Mouse (Mus musculus): ENCODE results near the gene Gm5269.

Gene Gm5269

GRCm38 (mm10) chr1:45881228-45881832, 8.7 kb downstream of the Gm5269 start:
- no peak for DNase-seq (ENCODE audit: low spot score)

- DNase-seq (ENCODE audit: low spot score), result no peak
Measured at GRCm38 (mm10) chr1:45877463-45877862, 12.6 kb downstream of the Gm5269 start.

DNA sequence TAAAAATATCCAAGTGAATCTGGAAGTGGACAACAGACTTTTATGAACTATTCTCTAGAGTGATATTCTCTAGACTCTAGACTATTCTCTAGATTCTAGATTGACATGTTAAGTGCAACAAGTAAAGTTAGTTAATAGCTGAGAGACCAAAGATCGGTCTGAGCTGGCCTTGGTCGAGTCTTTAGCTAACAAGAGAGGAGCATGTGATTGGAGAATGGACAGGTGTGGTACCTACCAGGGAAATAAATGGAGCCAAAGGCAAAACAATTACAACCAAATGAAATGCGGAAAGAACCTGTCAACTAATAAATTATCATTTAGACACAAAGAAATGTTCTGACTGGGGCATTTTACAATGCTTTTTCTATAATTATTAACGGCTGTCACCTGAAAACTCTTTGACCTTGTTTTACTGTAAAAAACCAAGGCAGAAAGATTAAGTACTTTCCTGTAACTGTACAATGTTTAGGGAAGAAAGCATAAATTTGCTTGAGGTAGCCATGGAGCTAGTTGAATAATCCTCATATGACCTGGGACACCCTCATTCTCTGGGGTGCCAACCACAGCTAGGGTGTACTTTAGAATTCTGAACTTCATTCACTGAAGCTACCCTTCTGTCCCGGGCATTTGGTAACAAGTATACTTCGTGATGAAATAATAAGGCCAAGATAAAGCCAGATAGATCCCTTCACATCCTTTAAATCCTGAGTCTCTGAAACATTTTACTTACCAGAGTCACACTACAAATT, 13.4 kb downstream of the Gm5269 start:
- no peak for DNase-seq (ENCODE audit: low spot score)

DNA sequence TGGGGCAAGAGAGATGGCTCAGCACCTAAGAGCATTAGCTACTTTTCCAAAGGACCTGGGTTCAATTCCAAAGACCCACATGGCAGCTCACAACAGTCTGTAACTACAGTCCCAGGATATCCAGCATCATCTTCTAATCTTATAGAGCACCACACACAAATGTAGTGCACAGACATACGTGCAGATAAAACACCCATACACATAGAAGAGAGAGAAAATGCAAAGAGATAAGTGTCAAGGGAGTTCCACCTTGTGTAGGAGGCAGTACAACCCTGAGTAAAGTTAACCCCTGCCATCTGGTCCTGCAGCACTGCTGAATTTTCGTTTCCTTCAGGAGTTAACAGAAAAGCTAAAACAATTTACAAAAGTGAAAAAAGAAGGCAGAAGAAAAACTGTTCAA, 14.4 kb downstream of the Gm5269 start:
- no peak for DNase-seq (ENCODE audit: low spot score)

GRCm38 (mm10) chr1:45873250-45873649, 16.8 kb downstream of the Gm5269 start:
- DNase-seq (ENCODE audit: low spot score), result no peak

- DNase-seq (ENCODE audit: low spot score), result no peak
Measured at GRCm38 (mm10) chr1:45868479-45869137, 21.5 kb downstream of the Gm5269 start.

DNA sequence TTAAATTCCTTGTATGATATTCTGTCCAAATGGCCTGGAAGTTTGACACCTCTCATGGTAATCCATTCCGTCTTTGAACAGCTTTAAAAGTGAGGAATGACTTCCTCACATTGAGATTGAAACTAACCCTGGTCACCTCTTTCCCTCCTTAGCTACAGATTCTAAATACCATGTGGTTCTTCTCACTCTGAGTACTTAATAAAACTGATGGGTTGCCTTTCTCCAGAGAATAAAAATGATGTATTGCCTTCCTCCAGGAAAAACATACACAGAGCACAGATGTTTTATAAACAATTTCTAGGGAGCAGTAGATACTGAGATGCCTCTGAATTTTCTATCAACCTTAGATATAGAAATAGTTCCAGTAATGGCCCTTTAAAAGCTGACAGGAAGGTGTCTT, 22.0 kb downstream of the Gm5269 start:
- DNase-seq (ENCODE audit: low spot score), result no peak

GRCm38 (mm10) chr1:45866288-45867018, 23.6 kb downstream of the Gm5269 start:
- no peak for DNase-seq (ENCODE audit: low spot score)

DNA sequence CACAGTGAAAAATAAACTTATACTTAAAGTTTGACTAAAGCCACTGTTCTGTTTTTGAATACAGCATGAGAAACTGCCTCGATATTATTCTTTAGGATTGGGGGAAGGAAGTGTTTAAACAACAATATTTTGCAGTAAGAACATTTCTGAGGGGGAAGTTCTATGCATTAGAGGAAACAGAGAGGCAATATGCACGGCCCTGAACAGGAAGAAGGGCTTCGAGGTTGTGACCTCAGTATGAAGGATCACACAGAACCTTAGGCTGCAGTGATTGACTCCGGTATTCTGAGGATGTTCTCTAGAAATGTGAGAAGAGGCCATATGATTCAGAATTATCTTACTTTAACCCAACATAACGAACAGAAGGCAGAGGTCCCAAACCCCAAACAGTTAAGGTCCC, 24.3 kb downstream of the Gm5269 start:
- DNase-seq (ENCODE audit: low spot score), result no peak

DNA sequence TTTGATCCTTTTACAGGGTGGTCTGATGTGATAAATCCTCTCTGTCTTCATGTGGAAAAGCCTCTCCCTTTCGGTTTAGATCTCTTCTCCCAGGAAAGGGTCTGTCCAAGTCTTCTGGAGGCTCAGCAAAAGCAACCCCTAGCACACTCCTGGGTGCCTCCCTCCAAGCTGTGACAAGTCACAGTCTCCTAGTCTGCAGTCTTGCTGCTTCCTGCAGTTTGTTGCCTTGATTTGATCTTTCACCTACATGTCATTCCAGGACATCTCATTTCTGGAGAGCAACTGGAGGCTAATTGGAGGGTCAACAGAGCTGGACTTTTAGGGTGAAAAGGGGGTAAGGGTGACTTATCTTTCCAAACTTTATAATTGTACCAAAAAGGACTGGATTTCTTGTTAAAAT, 24.8 kb downstream of the Gm5269 start:
- no peak for DNase-seq (ENCODE audit: low spot score)

DNA sequence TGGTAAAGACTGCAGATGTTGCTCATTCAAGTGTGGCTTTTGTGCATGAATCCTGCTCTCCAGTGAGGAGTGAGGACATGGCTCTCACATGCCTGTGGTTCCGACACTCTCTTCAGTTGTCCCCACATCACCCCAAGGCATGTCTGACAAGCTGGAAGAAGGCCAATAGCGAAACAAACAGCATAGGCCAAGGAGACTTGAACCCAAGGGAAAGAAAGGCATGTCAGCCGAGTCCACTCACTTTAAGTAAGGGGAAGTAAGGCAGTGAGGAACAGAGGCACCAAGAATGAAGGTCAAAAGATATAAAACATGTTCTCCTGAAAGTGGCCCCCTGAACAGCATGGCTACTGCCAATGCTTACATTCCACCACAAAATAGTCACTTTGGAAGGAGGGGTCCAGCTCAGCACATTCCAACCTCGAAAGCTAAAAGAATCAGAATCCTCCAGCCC, 25.5 kb downstream of the Gm5269 start:
- DNase-seq (ENCODE audit: low spot score), result no peak

GRCm38 (mm10) chr1:45863641-45864040, 26.4 kb downstream of the Gm5269 start:
- DNase-seq (ENCODE audit: low spot score), result no peak

DNA sequence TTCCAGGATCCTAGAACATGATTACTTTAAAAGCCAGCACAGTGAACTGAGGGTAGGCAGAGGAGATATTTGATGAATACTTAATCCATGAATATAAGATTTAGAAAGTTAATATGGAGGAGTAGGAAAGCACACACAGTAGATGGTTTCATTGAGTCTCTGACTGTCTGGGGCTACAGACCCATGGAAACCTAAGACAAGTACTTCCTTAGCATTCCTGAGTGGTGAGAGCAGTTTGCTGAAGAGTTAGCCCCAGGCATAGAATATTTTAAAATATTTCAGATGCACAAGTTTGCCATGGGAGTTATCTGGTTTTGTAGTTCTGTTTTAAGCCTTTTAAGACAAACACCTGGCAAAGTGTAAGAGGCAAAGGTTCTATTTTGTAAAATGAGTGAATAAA, 28.9 kb downstream of the Gm5269 start:
- no peak for DNase-seq (ENCODE audit: low spot score)

DNA sequence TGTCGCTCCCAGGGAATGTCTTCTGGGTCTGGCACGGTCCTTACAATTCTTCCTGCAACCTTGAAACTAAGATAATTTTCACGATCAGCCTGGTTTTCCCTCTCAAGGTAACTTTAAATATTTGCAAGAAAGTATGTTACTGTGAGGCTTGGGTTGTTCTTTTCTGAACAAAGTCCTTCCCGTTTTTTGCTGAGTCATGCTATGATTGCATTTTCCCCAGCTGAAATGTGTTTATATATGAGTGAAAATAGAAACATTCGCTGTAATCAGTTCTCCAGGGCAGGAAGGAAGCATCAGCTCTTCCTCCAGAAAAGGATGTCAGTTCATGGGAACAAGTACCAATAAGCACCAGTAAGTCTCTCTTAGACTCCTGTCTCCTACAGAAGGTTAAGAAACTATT, 29.7 kb downstream of the Gm5269 start:
- DNase-seq (ENCODE audit: low spot score), result no peak

DNA sequence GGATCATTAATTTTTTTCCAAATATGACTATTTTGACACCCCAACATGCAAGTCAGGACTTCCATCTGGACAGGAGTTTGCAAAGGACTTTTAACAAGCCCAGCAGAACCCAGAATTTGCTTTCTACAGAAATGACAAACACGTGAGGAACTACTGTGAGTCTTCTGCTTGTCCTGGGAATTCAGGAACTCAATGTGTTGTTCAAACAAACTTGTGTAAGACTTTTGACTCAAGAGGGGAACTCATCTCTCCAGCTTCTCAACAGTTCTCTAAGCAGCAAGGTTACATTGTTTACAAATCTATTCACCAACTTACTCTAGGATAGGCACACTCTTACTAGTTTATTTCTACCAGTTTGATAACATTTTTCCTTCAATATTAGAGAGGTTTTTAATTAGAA, 32.0 kb downstream of the Gm5269 start:
- DNase-seq (ENCODE audit: low spot score), result no peak

DNA sequence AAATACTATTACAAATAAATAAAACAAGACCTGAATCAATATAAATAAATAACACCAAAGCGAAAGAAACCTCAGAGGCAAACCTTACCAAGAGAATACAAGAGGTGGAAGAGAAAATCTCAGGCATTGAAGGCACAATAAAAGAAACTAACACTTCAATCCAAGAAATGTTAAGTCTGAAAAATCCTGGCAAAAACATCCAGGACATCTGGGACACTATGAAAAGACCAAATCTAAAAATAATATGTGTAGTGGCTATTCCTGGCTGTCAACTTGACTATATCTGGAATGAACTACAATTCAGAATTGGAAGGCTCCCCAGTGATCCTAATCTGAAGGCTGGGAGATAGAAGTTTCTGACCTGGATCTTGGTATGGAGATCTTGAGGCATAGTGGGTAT, 44.6 kb downstream of the Gm5269 start:
- no peak for DNase-seq (ENCODE audit: low spot score)
